Mouse (Mus musculus): ENCODE measurements around the gene Tapt1. TPM values are rescaled to one million over a fixed set of nuclear protein-coding genes. Genes with fewer than 3 reads are reported as not detected.
A peak's percentile ranks its signal among the peaks of the same experiment; 100 is the strongest.

Tapt1 gene
- total RNA-seq, 1 experiment from 2014 or later: 116 TPM

DNA sequence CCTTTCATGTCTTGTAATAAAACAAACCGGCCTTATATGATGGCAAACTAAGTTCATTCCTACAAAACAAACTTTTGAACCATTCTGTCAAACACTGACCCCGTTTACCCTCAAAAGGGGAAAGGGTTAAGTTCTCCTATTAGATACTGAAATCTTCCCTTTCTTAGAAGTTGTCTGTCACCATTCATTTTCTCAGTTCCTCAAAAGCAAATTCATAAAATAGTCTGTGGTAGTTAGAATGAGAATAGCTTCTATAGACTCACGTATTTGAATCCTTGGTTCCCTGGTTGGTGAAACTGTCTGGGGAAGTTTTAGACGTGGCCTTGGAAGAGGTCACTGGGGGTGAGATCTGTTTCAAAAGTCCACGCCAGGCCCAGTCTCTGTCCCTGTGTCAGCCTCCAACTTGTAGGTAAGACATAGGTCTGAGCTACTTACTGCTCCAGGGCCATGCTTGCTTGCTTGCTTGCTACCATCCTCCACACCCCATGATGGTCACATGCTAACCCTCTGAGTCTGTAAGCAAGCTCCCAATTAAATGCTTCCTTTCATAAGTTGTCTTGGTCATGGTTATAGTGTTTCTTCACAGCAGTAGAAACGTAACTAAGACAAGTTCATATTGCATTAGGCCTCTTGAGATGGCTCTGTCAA, 14.5 kb downstream of the Tapt1 start:
- ATAC-seq (ENCODE audit: extremely low read depth, insufficient number of reproducible peaks, low FRiP score, poor library complexity, severe bottlenecking): no peak

GRCm38 (mm10) chr5:44207286-44207685, 19.1 kb downstream of the Tapt1 start:
- ATAC-seq (ENCODE audit: extremely low read depth, insufficient number of reproducible peaks, low FRiP score, poor library complexity, severe bottlenecking): no peak

DNA sequence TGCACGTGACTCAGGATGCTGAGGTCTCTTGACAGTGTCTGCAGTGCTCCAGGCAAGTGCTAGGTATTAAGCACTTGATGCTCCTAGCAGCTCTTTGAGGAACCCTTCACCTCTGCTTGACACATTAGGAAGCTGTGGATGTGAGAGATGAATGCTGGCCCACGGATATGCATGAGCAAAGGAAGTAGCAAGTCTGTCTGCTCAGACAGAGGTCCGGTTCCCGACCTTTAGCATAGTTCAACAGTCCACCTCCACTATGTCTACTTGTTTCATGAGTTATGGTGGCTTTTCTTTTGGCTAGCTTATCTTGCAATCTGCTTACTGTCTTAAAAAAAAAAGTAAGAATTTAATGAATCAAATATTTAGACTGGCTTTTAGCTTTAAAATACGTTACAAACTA, 19.8 kb downstream of the Tapt1 start:
- no peak for ATAC-seq (ENCODE audit: extremely low read depth, insufficient number of reproducible peaks, low FRiP score, poor library complexity, severe bottlenecking)

DNA sequence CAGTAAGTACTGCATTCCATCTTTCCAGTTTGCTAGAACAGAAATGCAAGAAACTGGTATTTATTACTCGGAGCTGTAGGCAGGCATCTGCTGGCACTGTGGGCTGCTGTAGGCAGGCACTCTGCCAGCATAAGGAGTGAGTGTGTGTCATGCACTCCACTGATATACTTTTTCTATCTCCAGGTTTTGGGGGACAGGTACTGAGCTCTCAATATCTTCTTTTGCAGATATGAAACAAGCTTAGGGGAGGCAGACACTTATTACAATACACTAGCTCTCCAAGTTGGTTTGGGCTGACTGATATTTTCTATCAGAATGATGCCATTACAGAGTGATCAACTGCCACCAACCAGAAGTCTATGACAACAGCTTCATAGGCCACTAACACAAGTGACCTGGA, 23.0 kb downstream of the Tapt1 start:
- ATAC-seq (ENCODE audit: extremely low read depth, insufficient number of reproducible peaks, low FRiP score, poor library complexity, severe bottlenecking): no peak

- ATAC-seq (ENCODE audit: extremely low read depth, insufficient number of reproducible peaks, low FRiP score, poor library complexity, severe bottlenecking): no peak
Observed at GRCm38 (mm10) chr5:44201665-44202064, 24.8 kb downstream of the Tapt1 start.

- ATAC-seq (ENCODE audit: extremely low read depth, insufficient number of reproducible peaks, low FRiP score, poor library complexity, severe bottlenecking): no peak
Observed at GRCm38 (mm10) chr5:44199109-44199508, 27.3 kb downstream of the Tapt1 start.

GRCm38 (mm10) chr5:44198471-44198870, 28.0 kb downstream of the Tapt1 start:
- no peak for ATAC-seq (ENCODE audit: extremely low read depth, insufficient number of reproducible peaks, low FRiP score, poor library complexity, severe bottlenecking)

GRCm38 (mm10) chr5:44197806-44198205, 28.6 kb downstream of the Tapt1 start:
- ATAC-seq (ENCODE audit: extremely low read depth, insufficient number of reproducible peaks, low FRiP score, poor library complexity, severe bottlenecking): no peak

- no peak for ATAC-seq (ENCODE audit: extremely low read depth, insufficient number of reproducible peaks, low FRiP score, poor library complexity, severe bottlenecking)
Observed at GRCm38 (mm10) chr5:44196167-44196566, 30.3 kb downstream of the Tapt1 start.

GRCm38 (mm10) chr5:44187370-44187769, 39.1 kb downstream of the Tapt1 start:
- no peak for ATAC-seq (ENCODE audit: extremely low read depth, insufficient number of reproducible peaks, low FRiP score, poor library complexity, severe bottlenecking)

GRCm38 (mm10) chr5:44181669-44182068, 44.8 kb downstream of the Tapt1 start:
- no peak for ATAC-seq (ENCODE audit: extremely low read depth, insufficient number of reproducible peaks, low FRiP score, poor library complexity, severe bottlenecking)

DNA sequence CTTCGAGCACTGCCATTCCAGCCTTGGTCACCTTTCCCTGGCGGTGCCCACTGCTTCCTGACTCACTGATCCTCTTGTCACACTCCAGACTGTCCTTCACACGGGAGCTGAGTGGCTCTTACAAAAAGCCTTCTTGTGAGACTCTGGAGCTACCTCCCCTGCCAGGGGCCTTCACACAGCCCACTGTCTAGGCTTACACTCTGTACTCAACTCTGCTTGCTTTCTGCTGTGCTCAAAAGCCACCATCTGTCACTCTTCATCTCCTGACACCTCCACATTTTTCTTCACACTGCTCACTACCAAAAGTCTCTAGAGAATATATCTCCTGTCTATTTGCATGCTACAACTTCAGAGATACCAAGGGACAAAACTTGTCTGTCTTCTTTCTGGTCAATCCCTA, 46.0 kb downstream of the Tapt1 start:
- ATAC-seq (ENCODE audit: extremely low read depth, insufficient number of reproducible peaks, low FRiP score, poor library complexity, severe bottlenecking): no peak

DNA sequence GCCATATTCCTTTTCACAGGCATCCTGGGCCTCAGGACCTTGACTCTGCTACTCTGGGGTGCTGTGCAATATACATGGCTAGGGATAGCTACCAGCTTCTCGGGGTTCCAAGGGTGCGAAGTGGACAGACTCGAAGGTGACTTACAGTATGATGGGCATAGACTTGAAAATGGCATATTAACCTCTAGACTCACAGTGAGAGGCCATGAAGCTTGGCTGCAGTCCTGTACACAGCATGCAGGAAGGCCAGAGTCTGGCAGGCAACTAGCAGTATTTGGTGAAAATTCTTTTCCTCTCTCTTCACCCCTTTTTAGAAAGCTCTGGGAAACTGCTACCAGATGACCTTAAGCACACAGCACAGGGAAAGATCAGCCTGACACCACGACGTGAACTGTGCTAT, 52.4 kb downstream of the Tapt1 start:
- no peak for ATAC-seq (ENCODE audit: extremely low read depth, insufficient number of reproducible peaks, low FRiP score, poor library complexity, severe bottlenecking)

GRCm38 (mm10) chr5:44166866-44167265, 59.6 kb downstream of the Tapt1 start:
- ATAC-seq (ENCODE audit: extremely low read depth, insufficient number of reproducible peaks, low FRiP score, poor library complexity, severe bottlenecking): no peak

DNA sequence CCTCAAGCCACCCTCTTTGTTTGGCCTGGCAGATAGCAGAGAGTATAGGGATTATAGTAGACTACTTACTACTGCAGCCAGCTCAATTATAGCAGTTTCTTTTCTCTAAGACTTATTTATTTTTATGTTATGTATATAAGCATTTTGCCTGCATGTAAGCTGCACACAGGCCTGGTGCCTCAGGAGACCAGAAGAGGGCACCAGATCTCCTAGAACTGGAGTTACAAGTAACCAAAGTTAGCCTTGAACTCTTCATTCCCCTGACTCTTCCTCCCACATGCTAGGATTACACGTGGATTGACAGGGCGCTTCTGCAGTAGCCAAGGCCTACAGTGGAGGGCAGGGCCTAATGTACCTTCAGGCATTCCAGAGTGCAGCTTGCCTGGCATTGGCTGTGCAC, 60.6 kb downstream of the Tapt1 start:
- ATAC-seq (ENCODE audit: extremely low read depth, insufficient number of reproducible peaks, low FRiP score, poor library complexity, severe bottlenecking): no peak

- no peak for ATAC-seq (ENCODE audit: extremely low read depth, insufficient number of reproducible peaks, low FRiP score, poor library complexity, severe bottlenecking)
Observed at GRCm38 (mm10) chr5:44164233-44164776, 62.1 kb downstream of the Tapt1 start.

DNA sequence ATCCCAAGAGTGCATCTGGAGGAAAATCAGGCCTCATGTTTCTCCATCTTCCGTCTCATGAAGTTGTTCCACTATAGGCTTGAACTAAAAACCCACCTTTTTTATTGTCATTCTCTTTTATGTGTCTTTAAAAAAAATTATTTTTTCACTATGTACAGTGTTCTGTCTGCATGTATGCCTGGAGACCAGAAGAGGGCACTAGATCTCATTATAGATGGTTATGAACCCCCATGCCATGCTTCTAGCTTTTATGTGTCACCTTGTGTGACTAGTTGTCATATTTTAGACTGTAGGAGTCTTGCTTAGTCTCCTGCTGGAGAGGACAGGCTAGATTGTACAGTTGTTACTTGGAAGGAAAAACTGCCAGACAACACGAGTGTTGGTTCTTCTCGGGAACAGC, 63.1 kb downstream of the Tapt1 start:
- no peak for ATAC-seq (ENCODE audit: extremely low read depth, insufficient number of reproducible peaks, low FRiP score, poor library complexity, severe bottlenecking)

- peak; percentile 68; the same call in 1 of the 2 replicates for ATAC-seq (ENCODE audit: extremely low read depth, insufficient number of reproducible peaks, low FRiP score, poor library complexity, severe bottlenecking)
Observed at GRCm38 (mm10) chr5:44162786-44163185, 63.6 kb downstream of the Tapt1 start.

- no peak for ATAC-seq (ENCODE audit: extremely low read depth, insufficient number of reproducible peaks, low FRiP score, poor library complexity, severe bottlenecking)
Observed at GRCm38 (mm10) chr5:44159679-44160438, 66.6 kb downstream of the Tapt1 start.

- no peak for ATAC-seq (ENCODE audit: extremely low read depth, insufficient number of reproducible peaks, low FRiP score, poor library complexity, severe bottlenecking)
Observed at GRCm38 (mm10) chr5:44159231-44159630, 67.2 kb downstream of the Tapt1 start.
